Comparison of ENCODE assay signal across 8 mouse cellular contexts in the genomic region with DNA sequence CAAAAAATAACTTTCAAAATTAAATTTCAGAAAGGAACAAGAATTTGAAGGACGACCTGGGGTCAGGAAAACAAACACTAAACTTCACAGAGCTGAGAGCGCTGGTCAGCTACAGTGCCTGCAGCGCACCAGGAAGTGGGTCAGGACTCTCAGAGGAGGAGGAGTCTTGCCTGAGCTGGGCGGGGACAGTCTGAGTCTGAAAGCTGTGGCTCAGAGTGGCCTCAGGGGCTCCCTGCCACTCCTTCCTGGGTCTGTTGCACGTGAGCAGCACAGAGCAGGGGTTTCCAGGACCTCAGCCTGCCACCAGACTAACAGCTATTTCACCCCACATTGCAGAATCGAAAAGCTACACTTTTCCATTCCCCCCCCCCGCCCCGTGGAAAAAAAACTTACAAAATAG. TPM values are rescaled to one million over a fixed set of nuclear protein-coding genes. Genes with fewer than 3 reads are reported as not detected.
DNase-seq lines count a peak whose midpoint lies in the region; ATAC-seq lines count a peak whose summit lies in the region.

No protein-coding gene starts in this region.

- no peaks in the 10 kb centered on the region for H3K36me3 ChIP-seq in embryonic facial prominence, embryonic 10.5 days (replicated peaks)
- no peaks in the 10 kb centered on the region for H3K36me3 ChIP-seq in lung, embryonic 16.5 days (ENCODE audit: control insufficient read depth, insufficient read depth, low read length)

- peak; percentile 90 for ATAC-seq in lung, embryonic 16.5 days (ENCODE audit: low read depth)

- no peaks in the 10 kb centered on the region for H3K9me3 ChIP-seq in embryonic facial prominence, embryonic 10.5 days
- no peaks in the 10 kb centered on the region for H3K9me3 ChIP-seq in lung, embryonic 16.5 days (ENCODE audit: control insufficient read depth, low read length)

- H3K4me1 ChIP-seq in embryonic facial prominence, embryonic 10.5 days, result peaks cover 80% of the 10 kb centered on the region
- peaks cover 66% of the 10 kb centered on the region for H3K4me1 ChIP-seq in lung, embryonic 16.5 days (replicated peaks; ENCODE audit: control insufficient read depth, insufficient read depth, low read length)

- no peak overlapping the region for H3K27ac ChIP-seq in embryonic facial prominence, embryonic 10.5 days (replicated peaks)
- H3K27ac ChIP-seq in lung, embryonic 16.5 days (ENCODE audit: low read length), result peak overlapping the region; percentile 77

- H3K4me2 ChIP-seq in lung, embryonic 16.5 days (ENCODE audit: low read depth, low read length), result peak overlapping the region; percentile 41

- no peaks in the 10 kb centered on the region for H3K27me3 ChIP-seq in embryonic facial prominence, embryonic 10.5 days (replicated peaks; ENCODE audit: low read depth, poor library complexity, severe bottlenecking)
- no peaks in the 10 kb centered on the region for H3K27me3 ChIP-seq in lung, embryonic 16.5 days (ENCODE audit: control insufficient read depth, insufficient read depth, low read depth, low read length)

- WGBS in embryonic facial prominence, embryonic 10.5 days, result 10% methylated on average over 8 of the region's 8 CpGs
- WGBS in lung, embryonic 16.5 days, result 4% methylated on average over 8 of the region's 8 CpGs

- DNase-seq in right cerebral cortex, postnatal 10 days (ENCODE audit: low spot score in 2 of 2), result peak; percentile 62 to 68
- no peak for DNase-seq in right cerebral cortex, postnatal 4 days
- DNase-seq in embryonic facial prominence, embryonic 10.5 days (ENCODE audit: low spot score), result peak; percentile 76
- peak; percentile 70 to 80 for DNase-seq in heart, adult 9 months (ENCODE audit: low spot score in 2 of 2)
- DNase-seq in kidney, adult 8-10 months, result peak; percentile 80 to 85
- peak; percentile 81 for DNase-seq in retina, embryonic 14.5 days (ENCODE audit: low spot score)
- no peak for DNase-seq in frontal cortex, adult 2 months (ENCODE audit: extremely low spot score in 1 of 2, low spot score in 1 of 2)

- H3K4me3 ChIP-seq in embryonic facial prominence, embryonic 10.5 days, result no peak overlapping the region; the same call in 1 of the 2 replicates
- H3K4me3 ChIP-seq in lung, embryonic 16.5 days (ENCODE audit: low read length), result no peak overlapping the region

- no peak overlapping the region for H3K9ac ChIP-seq in lung, embryonic 16.5 days (ENCODE audit: low read length)

RNA-seq across cellular contexts. Expression of a gene that starts 11.8 kb away (rescaled TPM):
- polyA plus RNA-seq in embryonic facial prominence, embryonic 10.5 days (2016; fragmentation: Nextera tagmentation; extraction: Ambion mirVana), result 15.7 and 16.1 TPM in 2 replicates
- polyA plus RNA-seq in lung, embryonic 16.5 days (2015; fragmentation: Nextera tagmentation; extraction: Ambion mirVana), result 25.8 and 28.3 TPM in 2 replicates
- 28.7 and 35.3 TPM in 2 replicates for polyA plus RNA-seq in frontal cortex, adult 2 months (2012; rRNA removed)

Comparison
In these comparisons a context has a peak if more than half of its experiments do, and no peak if none do; other contexts are left out.
1. DNase-seq: peak in right cerebral cortex, postnatal 10 days (2 of 2), embryonic facial prominence, embryonic 10.5 days (single experiment), heart, adult 9 months (2 of 2), kidney, adult 8-10 months (2 of 2) and retina, embryonic 14.5 days (single experiment); none in right cerebral cortex, postnatal 4 days (single experiment) and frontal cortex, adult 2 months (0 of 2).